Mouse (Mus musculus): ENCODE data around the gene Mfap5. TPM values are rescaled to one million over a fixed set of nuclear protein-coding genes. Genes with fewer than 3 reads are reported as not detected.

Gene Mfap5
- polyA plus RNA-seq, 1 experiment from 2014 or later: 8.8 TPM

- H3K9ac ChIP-seq (ENCODE audit: low read depth, low read length): no peak overlapping the region
- no peak overlapping the region for H3K4me3 ChIP-seq (ENCODE audit: low read length)
- no peaks in the 10 kb centered on the region for H3K36me3 ChIP-seq (ENCODE audit: control insufficient read depth, insufficient read depth, low read length)
- 76% methylated on average over 9 of the region's 9 CpGs for WGBS
- ATAC-seq: no peak
- no peaks in the 10 kb centered on the region for H3K4me1 ChIP-seq (ENCODE audit: control insufficient read depth, insufficient read depth, low read length)
- no peaks in the 10 kb centered on the region for H3K9me3 ChIP-seq (ENCODE audit: control insufficient read depth, low read length)
- H3K27me3 ChIP-seq (replicated peaks; ENCODE audit: control insufficient read depth, insufficient read depth, low read length): no peaks in the 10 kb centered on the region
- H3K4me2 ChIP-seq (ENCODE audit: low read depth, low read length): no peak overlapping the region
- no peak overlapping the region for H3K27ac ChIP-seq (ENCODE audit: low read length)
These were observed 39.7 kb downstream of the Mfap5 start for GRCm38 (mm10) chr6:122545289-122545882.

DNA sequence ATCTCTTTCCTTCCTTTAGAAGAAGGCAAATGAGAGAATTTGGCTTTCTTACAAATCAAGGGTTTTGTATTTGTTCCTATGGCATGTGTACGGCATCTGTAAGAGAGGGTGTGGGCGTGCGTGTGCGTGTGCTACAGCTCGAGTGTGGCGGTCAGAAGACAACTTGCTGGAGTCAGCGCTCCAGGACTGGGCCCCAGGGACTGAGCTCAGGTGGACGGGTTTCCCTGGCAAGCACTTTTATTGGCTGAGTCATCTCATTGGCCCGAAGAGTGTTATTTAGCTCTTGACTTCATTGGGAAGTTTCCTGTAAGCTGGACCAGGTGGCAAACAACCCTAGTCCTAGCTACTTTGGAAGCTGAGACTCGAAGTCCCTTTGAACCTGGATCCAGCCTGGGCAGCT is 40.3 kb downstream of the Mfap5 start:
- Histone ChIP-seq H3K4me3 (ENCODE audit: low read length) (no peak overlapping the region), H3K9ac (ENCODE audit: low read depth, low read length) (no peak overlapping the region), H3K4me1 (ENCODE audit: control insufficient read depth, insufficient read depth, low read length) (no peaks in the 10 kb centered on the region), H3K27me3 (replicated peaks; ENCODE audit: control insufficient read depth, insufficient read depth, low read length) (no peaks in the 10 kb centered on the region), H3K4me2 (ENCODE audit: low read depth, low read length) (no peak overlapping the region), H3K27ac (ENCODE audit: low read length) (no peak overlapping the region), H3K9me3 (ENCODE audit: control insufficient read depth, low read length) (no peaks in the 10 kb centered on the region), H3K36me3 (ENCODE audit: control insufficient read depth, insufficient read depth, low read length) (no peaks in the 10 kb centered on the region)
- no peak for ATAC-seq
- WGBS: 75% methylated on average over 10 of the region's 10 CpGs

- Histone ChIP-seq H3K27me3 (replicated peaks; ENCODE audit: control insufficient read depth, insufficient read depth, low read length) (no peaks in the 10 kb centered on the region), H3K4me1 (ENCODE audit: control insufficient read depth, insufficient read depth, low read length) (no peaks in the 10 kb centered on the region), H3K9me3 (ENCODE audit: control insufficient read depth, low read length) (no peaks in the 10 kb centered on the region), H3K36me3 (ENCODE audit: control insufficient read depth, insufficient read depth, low read length) (no peaks in the 10 kb centered on the region), H3K27ac (ENCODE audit: low read length) (no peak within 1 kb of the TSS), H3K9ac (ENCODE audit: low read depth, low read length) (no peak within 1 kb of the TSS), H3K4me3 (ENCODE audit: low read length) (no peak within 1 kb of the TSS), H3K4me2 (ENCODE audit: low read depth, low read length) (no peak within 1 kb of the TSS)
- ATAC-seq: no peak
- 57% methylated on average over 9 of the region's 9 CpGs for WGBS
These were observed 48.0 kb downstream of the Mfap5 start, which contains the start of gene Aicda for GRCm38 (mm10) chr6:122553606-122554005. TSS of gene Aicda (plus strand) at chr6:122553801.

DNA sequence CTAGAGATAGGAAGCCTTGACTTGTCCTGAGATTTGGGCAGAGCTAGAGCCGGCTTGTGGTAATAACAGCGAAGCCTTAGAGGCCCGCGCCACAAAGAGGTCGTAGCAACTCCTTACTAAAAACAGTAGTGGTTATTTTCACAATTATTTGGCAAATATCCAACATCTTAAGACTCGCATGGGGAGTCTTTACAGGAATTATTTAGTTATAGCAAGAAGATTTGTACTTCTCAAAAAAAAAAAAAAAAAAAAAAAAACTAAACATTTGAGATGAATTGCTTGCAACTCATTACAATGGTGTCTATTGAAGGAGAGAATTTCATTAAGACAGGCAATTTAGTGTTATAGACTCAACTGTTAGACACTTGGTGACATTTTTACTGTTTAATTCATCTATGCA is 48.5 kb downstream of the Mfap5 start:
- Histone ChIP-seq H3K9ac (ENCODE audit: low read depth, low read length) (no peak overlapping the region), H3K36me3 (ENCODE audit: control insufficient read depth, insufficient read depth, low read length) (no peaks in the 10 kb centered on the region), H3K4me2 (ENCODE audit: low read depth, low read length) (no peak overlapping the region), H3K4me3 (ENCODE audit: low read length) (no peak overlapping the region), H3K27ac (ENCODE audit: low read length) (no peak overlapping the region), H3K9me3 (ENCODE audit: control insufficient read depth, low read length) (no peaks in the 10 kb centered on the region), H3K27me3 (replicated peaks; ENCODE audit: control insufficient read depth, insufficient read depth, low read length) (no peaks in the 10 kb centered on the region), H3K4me1 (ENCODE audit: control insufficient read depth, insufficient read depth, low read length) (no peaks in the 10 kb centered on the region)
- WGBS: 60% methylated on average over 6 of the region's 6 CpGs
- ATAC-seq: no peak

- no peaks in the 10 kb centered on the region for H3K4me1 ChIP-seq (ENCODE audit: control insufficient read depth, insufficient read depth, low read length)
- H3K36me3 ChIP-seq (ENCODE audit: control insufficient read depth, insufficient read depth, low read length): no peaks in the 10 kb centered on the region
- no peak for ATAC-seq
- H3K9me3 ChIP-seq (ENCODE audit: control insufficient read depth, low read length): no peaks in the 10 kb centered on the region
- no peak overlapping the region for H3K4me3 ChIP-seq (ENCODE audit: low read length)
- H3K4me2 ChIP-seq (ENCODE audit: low read depth, low read length): no peak overlapping the region
- H3K9ac ChIP-seq (ENCODE audit: low read depth, low read length): no peak overlapping the region
- H3K27me3 ChIP-seq (replicated peaks; ENCODE audit: control insufficient read depth, insufficient read depth, low read length): no peaks in the 10 kb centered on the region
- H3K27ac ChIP-seq (ENCODE audit: low read length): no peak overlapping the region
- WGBS: 33% methylated on average over 7 of the region's 7 CpGs
These were observed 49.6 kb downstream of the Mfap5 start for GRCm38 (mm10) chr6:122555266-122555665.

- 22% methylated on average over 15 of the region's 15 CpGs for WGBS
- Histone ChIP-seq H3K9me3 (ENCODE audit: control insufficient read depth, low read length) (no peaks in the 10 kb centered on the region), H3K4me3 (ENCODE audit: low read length) (no peak overlapping the region), H3K9ac (ENCODE audit: low read depth, low read length) (no peak overlapping the region), H3K4me1 (ENCODE audit: control insufficient read depth, insufficient read depth, low read length) (0 out of 2 replicates have a peak, but pooled peaks cover 3% of the 10 kb centered on the region), H3K36me3 (ENCODE audit: control insufficient read depth, insufficient read depth, low read length) (no peaks in the 10 kb centered on the region), H3K4me2 (ENCODE audit: low read depth, low read length) (peak overlapping the region; percentile 25; the same call in 1 of the 2 replicates), H3K27me3 (replicated peaks; ENCODE audit: control insufficient read depth, insufficient read depth, low read length) (no peaks in the 10 kb centered on the region), H3K27ac (ENCODE audit: low read length) (no peak overlapping the region)
- ATAC-seq: no peak
These were observed 51.4 kb downstream of the Mfap5 start for GRCm38 (mm10) chr6:122556959-122557561.

GRCm38 (mm10) chr6:122560427-122560826 is 54.8 kb downstream of the Mfap5 start:
- 21% methylated on average over 17 of the region's 17 CpGs for WGBS
- no peaks in the 10 kb centered on the region for H3K9me3 ChIP-seq (ENCODE audit: control insufficient read depth, low read length)
- peak overlapping the region; percentile 17 for H3K4me2 ChIP-seq (ENCODE audit: low read depth, low read length)
- no peak overlapping the region for H3K9ac ChIP-seq (ENCODE audit: low read depth, low read length)
- H3K27ac ChIP-seq (ENCODE audit: low read length): no peak overlapping the region
- no peaks in the 10 kb centered on the region for H3K36me3 ChIP-seq (ENCODE audit: control insufficient read depth, insufficient read depth, low read length)
- no peaks in the 10 kb centered on the region for H3K27me3 ChIP-seq (replicated peaks; ENCODE audit: control insufficient read depth, insufficient read depth, low read length)
- 0 out of 2 replicates have a peak, but pooled peaks cover 3% of the 10 kb centered on the region for H3K4me1 ChIP-seq (ENCODE audit: control insufficient read depth, insufficient read depth, low read length)
- ATAC-seq: peak; percentile 36
- no peak overlapping the region for H3K4me3 ChIP-seq (ENCODE audit: low read length)

DNA sequence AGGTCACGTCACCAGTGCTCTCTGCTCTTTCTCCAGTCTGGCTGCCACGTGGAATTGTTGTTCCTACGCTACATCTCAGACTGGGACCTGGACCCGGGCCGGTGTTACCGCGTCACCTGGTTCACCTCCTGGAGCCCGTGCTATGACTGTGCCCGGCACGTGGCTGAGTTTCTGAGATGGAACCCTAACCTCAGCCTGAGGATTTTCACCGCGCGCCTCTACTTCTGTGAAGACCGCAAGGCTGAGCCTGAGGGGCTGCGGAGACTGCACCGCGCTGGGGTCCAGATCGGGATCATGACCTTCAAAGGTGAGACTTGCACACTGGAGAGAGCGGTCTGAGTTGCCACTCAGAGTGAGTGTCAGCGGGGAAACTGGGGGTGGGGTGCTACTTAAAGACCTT is 55.4 kb downstream of the Mfap5 start:
- Histone ChIP-seq H3K9me3 (ENCODE audit: control insufficient read depth, low read length) (no peaks in the 10 kb centered on the region), H3K4me1 (ENCODE audit: control insufficient read depth, insufficient read depth, low read length) (0 out of 2 replicates have a peak, but pooled peaks cover 3% of the 10 kb centered on the region), H3K27me3 (replicated peaks; ENCODE audit: control insufficient read depth, insufficient read depth, low read length) (no peaks in the 10 kb centered on the region), H3K36me3 (ENCODE audit: control insufficient read depth, insufficient read depth, low read length) (no peaks in the 10 kb centered on the region), H3K4me3 (ENCODE audit: low read length) (no peak overlapping the region), H3K27ac (ENCODE audit: low read length) (no peak overlapping the region), H3K9ac (ENCODE audit: low read depth, low read length) (no peak overlapping the region), H3K4me2 (ENCODE audit: low read depth, low read length) (no peak overlapping the region)
- 81% methylated on average over 20 of the region's 20 CpGs for WGBS
- ATAC-seq: 0 out of 2 replicates have a peak, but pooled peaks have one; percentile 16

DNA sequence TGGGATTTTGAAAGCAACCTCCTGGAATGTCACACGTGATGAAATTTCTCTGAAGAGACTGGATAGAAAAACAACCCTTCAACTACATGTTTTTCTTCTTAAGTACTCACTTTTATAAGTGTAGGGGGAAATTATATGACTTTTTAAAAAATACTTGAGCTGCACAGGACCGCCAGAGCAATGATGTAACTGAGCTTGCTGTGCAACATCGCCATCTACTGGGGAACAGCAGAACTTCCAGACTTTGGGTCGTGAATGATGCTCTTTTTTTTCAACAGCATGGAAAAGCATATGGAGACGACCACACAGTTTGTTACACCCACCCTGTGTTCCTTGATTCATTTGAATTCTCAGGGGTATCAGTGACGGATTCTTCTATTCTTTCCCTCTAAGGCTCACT is 56.8 kb downstream of the Mfap5 start:
- ATAC-seq: no peak
- H3K27me3 ChIP-seq (replicated peaks; ENCODE audit: control insufficient read depth, insufficient read depth, low read length): no peaks in the 10 kb centered on the region
- no peak overlapping the region for H3K27ac ChIP-seq (ENCODE audit: low read length)
- H3K4me3 ChIP-seq (ENCODE audit: low read length): no peak overlapping the region
- H3K36me3 ChIP-seq (ENCODE audit: control insufficient read depth, insufficient read depth, low read length): no peaks in the 10 kb centered on the region
- no peak overlapping the region for H3K9ac ChIP-seq (ENCODE audit: low read depth, low read length)
- H3K4me2 ChIP-seq (ENCODE audit: low read depth, low read length): no peak overlapping the region
- WGBS: 2% methylated on average over 6 of the region's 6 CpGs
- H3K9me3 ChIP-seq (ENCODE audit: control insufficient read depth, low read length): no peaks in the 10 kb centered on the region
- 0 out of 2 replicates have a peak, but pooled peaks cover 3% of the 10 kb centered on the region for H3K4me1 ChIP-seq (ENCODE audit: control insufficient read depth, insufficient read depth, low read length)
